Mouse (Mus musculus) E14TG2a.4 (cell line): Measurements from ENCODE around the gene Nexmif.

Experiments used
- CTCF ChIP-seq: conservative IDR thresholded peaks from 2 replicates; pipeline ENCODE4 v1.5.1; 2014; ENCODE audit warnings: low read length
- NANOG ChIP-seq: IDR thresholded peaks from 2 replicates; pipeline ENCODE4 v1.6.1; 2014; ENCODE audit warnings: borderline replicate concordance, low read length, mixed read lengths
- POU5F1 ChIP-seq: IDR thresholded peaks from 2 replicates; pipeline ENCODE4 v1.6.1; 2014; ENCODE audit warnings: low read length, borderline replicate concordance

DNA sequence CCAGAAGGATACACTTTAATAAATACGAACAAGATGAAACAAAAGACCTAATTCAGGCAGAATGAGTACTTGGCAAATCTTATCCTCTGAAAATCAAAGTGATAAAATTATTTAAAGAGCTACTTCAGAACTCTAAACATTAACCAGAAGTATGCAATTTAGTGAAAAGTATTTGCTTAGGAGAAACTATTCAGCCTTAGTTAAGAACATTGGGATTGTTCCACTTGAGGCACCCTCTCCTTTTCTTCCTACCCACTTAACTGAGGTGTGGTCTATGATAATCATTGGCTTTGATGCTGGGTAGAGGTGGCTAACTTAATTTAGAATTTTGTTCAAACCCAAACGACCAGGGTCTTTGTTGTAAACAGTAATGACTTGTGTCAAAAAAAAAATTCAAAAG lies 146.1 kb downstream of the Nexmif start:
- TF ChIP-seq CTCF (no peak), NANOG (no peak), POU5F1 (no peak)
